Mouse (Mus musculus) common myeloid progenitor, adult 5-6 weeks (primary cell): Measurements from ENCODE around the gene Tmeff1. TPM values are rescaled to one million over a fixed set of nuclear protein-coding genes. Genes with fewer than 3 reads are reported as not detected.

ENCODE experiments used
- ATAC-seq: replicated peaks from 2 replicates; pipeline ENCODE4 v1.8.0; 2016; ENCODE audit warnings: low read depth, mild to moderate bottlenecking, moderate TSS enrichment, inconsistent platforms; ENCODE audit not compliant: poor library complexity, severe bottlenecking
- total RNA-seq: library from RNA; stranded (forward); fragments of 200-1000, 187-1606 nt; gene quantifications from 2 replicates; pipeline ENCODE4 v1.2.3, GENCODE M21; 2017

Tmeff1 gene
- total RNA-seq, 1 experiment from 2014 or later, result not detected

- ATAC-seq, result no peak
Observed at GRCm38 (mm10) chr4:48615483-48615882, 30.5 kb downstream of the Tmeff1 start.

DNA sequence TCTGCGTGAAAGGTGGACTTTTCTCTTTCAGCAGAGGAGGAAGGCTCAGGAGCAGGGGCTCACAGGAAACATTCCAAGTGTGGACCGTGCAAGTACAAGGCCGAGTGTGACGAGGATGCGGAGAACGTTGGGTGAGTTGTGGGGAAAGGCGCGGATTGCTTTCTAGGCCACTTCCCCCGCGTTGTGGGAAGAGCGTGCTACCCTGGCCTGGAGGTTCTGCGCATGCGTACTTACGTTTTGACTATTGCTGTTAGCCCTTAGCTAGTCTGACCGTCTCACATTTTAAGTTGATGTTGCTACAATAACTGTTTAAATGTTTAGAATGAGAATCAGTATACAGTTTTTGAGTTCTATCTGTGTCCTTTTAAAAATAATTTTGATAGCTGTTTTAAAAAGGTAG, 32.2 kb downstream of the Tmeff1 start:
- no peak for ATAC-seq

DNA sequence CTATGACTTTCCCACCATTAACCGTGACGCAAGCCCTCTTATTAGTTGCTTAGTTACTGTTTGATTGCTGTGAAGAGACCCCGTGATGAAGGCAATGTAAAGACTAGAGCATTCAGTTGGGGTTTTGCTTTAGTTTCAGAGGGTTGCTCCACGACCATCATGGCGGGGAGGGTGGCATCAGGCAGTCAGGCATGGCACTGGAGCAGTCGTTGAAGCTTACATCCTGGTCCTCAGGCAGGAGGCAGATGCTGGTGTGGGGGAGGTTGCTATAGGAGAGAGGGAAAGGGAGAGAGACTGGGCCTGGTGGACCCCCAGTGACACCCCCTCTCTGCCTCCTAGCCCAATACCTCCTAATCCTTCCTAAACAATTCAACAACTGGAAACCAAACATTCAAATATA, 35.1 kb downstream of the Tmeff1 start:
- ATAC-seq, result no peak

DNA sequence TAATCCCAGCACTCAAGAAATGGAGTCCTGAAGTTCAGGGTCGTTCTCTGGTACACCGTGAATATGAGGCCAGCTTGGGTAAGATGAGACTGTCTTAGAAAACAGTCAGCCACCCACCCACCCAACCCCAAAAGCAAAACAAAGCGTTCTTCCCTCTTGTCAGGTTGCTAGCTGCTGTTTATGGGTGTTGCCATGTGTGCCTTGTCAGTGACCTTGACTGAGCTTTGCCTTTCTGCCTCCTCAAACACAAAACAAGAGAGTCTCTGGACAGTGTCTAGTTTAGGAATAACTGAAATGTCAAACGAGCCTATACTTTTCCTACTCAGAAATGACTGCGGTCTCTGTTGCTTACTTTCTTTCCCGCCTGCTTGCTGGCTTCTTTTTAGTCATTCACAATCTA, 37.3 kb downstream of the Tmeff1 start:
- no peak for ATAC-seq

- no peak for ATAC-seq
Observed at GRCm38 (mm10) chr4:48622946-48623345, 38.0 kb downstream of the Tmeff1 start.

- ATAC-seq, result no peak
Observed at GRCm38 (mm10) chr4:48624961-48625360, 40.0 kb downstream of the Tmeff1 start.

GRCm38 (mm10) chr4:48625836-48626235, 40.9 kb downstream of the Tmeff1 start:
- ATAC-seq, result no peak

DNA sequence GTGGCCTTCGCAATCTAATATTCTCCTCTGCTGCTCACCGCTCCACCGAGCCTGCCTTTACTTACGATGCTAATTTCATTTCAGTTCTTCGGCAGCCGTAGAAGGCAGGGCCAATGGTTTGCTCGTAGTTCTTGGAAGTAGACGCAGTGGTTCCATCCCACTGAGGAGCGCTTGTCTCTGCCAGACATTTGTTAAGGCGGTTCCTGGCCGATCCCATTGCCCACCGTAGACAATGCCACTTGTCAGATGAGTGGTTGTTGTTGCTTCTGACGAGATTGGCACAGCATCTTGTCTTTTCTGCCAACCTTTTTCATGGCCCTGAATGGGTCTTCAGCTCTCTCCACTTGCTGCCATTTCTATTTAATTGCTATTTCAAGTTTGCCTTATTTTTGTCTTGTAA, 44.5 kb downstream of the Tmeff1 start:
- ATAC-seq, result no peak

- no peak for ATAC-seq
Observed at GRCm38 (mm10) chr4:48633529-48633928, 48.6 kb downstream of the Tmeff1 start.

- ATAC-seq, result no peak
Observed at GRCm38 (mm10) chr4:48634058-48634457, 49.1 kb downstream of the Tmeff1 start.

DNA sequence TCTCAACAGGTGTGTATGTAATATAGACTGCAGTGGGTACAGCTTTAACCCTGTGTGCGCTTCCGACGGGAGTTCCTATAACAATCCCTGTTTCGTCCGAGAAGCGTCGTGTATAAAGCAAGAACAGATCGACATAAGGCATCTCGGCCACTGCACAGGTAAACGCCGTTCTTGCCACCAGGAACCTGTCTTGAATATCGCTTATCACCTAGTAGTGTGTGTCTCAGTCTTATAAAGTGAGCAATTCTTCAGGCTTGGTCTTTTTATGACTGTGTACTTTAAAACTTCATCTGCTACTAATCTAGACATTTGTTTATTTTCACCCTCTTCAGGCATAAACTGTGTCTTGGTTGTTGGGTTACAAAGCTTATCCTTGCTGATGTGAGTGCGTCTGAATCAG, 51.9 kb downstream of the Tmeff1 start:
- ATAC-seq, result no peak

GRCm38 (mm10) chr4:48638132-48638531, 53.2 kb downstream of the Tmeff1 start:
- ATAC-seq, result no peak

GRCm38 (mm10) chr4:48639503-48639902, 54.5 kb downstream of the Tmeff1 start:
- no peak for ATAC-seq

GRCm38 (mm10) chr4:48643801-48644200, 58.8 kb downstream of the Tmeff1 start:
- no peak for ATAC-seq

DNA sequence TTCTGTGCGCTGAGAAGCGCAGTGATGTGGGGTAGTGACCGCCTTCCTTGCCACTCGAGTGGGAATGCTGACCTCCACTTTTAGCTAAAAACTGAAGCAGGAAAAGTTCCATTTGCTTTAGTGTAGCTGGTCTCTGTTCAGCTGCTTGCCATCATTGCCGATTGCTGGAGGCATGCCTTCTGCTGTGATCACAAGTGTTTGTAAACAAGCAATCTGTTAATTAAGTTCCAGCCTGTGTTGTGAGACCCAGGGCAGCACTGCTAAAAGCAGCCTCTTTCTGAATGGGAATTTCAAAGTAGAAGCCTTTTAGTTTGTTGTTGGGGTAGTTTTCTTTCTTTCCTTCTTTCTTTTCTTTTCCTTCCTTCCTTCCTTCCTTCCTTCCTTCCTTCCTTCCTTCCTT, 61.2 kb downstream of the Tmeff1 start:
- no peak for ATAC-seq

GRCm38 (mm10) chr4:48650617-48651360, 65.8 kb downstream of the Tmeff1 start:
- no peak for ATAC-seq

- no peak for ATAC-seq
Observed at GRCm38 (mm10) chr4:48654118-48654517, 69.1 kb downstream of the Tmeff1 start.

- peak; percentile 50; the same call in 1 of the 2 replicates for ATAC-seq
Observed at GRCm38 (mm10) chr4:48656530-48656929, 71.6 kb downstream of the Tmeff1 start.

DNA sequence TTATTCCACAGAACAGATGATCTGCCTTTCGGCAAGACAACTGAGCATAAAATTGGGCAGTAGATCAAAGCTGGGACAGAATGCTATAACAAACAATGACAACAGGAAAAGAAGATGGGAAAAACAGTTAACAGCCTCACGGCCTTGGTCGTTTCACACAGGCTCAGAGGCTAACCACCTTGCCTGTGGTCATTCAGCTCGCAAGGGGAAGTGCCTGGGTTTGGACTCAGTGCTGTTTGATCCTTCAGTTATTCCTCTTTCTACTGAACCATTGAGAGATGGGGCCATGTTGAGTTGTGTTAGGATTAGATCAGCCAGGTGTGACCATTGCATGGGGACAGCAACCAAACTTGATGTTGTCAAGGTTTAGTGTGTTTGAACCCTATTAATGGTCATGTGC, 75.2 kb downstream of the Tmeff1 start:
- ATAC-seq, result 0 out of 2 replicates have a peak, but pooled peaks have one; percentile 22

GRCm38 (mm10) chr4:48660619-48661575, 75.9 kb downstream of the Tmeff1 start:
- ATAC-seq, result no peak

GRCm38 (mm10) chr4:48663271-48663670, 78.3 kb downstream of the Tmeff1 start, which contains the start of gene Cavin4:
Gene Cavin4, plus strand, starts transcription at chr4:48663514.
- no peak for ATAC-seq
